Mouse (Mus musculus) 416B (cell line): Measurements from ENCODE around the gene Sh3bp2.

Experiments
- DNase-seq: peaks from one replicate; pipeline ENCODE4 v3.0.0; 2011; ENCODE audit warnings: low read depth

The Sh3bp2 gene

GRCm38 (mm10) chr5:34525663-34526476, at the start of gene Sh3bp2:
Gene Sh3bp2 (plus strand): TSS chr5:34525838.
- peak; percentile 90 for DNase-seq

- DNase-seq: peak; percentile 35
Measured at GRCm38 (mm10) chr5:34480926-34481325, 44.7 kb upstream of the Sh3bp2 start.

- no peak for DNase-seq
Measured at GRCm38 (mm10) chr5:34485731-34486130, 39.9 kb upstream of the Sh3bp2 start.

GRCm38 (mm10) chr5:34487320-34488090, 38.1 kb upstream of the Sh3bp2 start:
- no peak for DNase-seq

- DNase-seq: no peak
Measured at GRCm38 (mm10) chr5:34488741-34489417, 36.8 kb upstream of the Sh3bp2 start.

GRCm38 (mm10) chr5:34489418-34489787, 36.2 kb upstream of the Sh3bp2 start:
- DNase-seq: no peak

- no peak for DNase-seq
Measured at GRCm38 (mm10) chr5:34496745-34497144, 28.9 kb upstream of the Sh3bp2 start.

GRCm38 (mm10) chr5:34500886-34501285, 24.8 kb upstream of the Sh3bp2 start:
- DNase-seq: peak; percentile 36

GRCm38 (mm10) chr5:34501588-34501987, 24.1 kb upstream of the Sh3bp2 start:
- no peak for DNase-seq

- DNase-seq: no peak
Measured at GRCm38 (mm10) chr5:34502411-34502810, 23.2 kb upstream of the Sh3bp2 start.

- no peak for DNase-seq
Measured at GRCm38 (mm10) chr5:34502821-34503220, 22.8 kb upstream of the Sh3bp2 start.

GRCm38 (mm10) chr5:34512486-34512885, 13.2 kb upstream of the Sh3bp2 start:
- DNase-seq: no peak

- DNase-seq: peak; percentile 96
Measured at GRCm38 (mm10) chr5:34513466-34514217, 12.0 kb upstream of the Sh3bp2 start, which contains the start of gene Tnip2. Gene Tnip2 (minus strand): TSS chr5:34513991.

- no peak for DNase-seq
Measured at GRCm38 (mm10) chr5:34514218-34514566, 11.4 kb upstream of the Sh3bp2 start.

- DNase-seq: no peak
Measured at GRCm38 (mm10) chr5:34515096-34515495, 10.5 kb upstream of the Sh3bp2 start.

- DNase-seq: peak; percentile 88
Measured at GRCm38 (mm10) chr5:34517913-34518312, 7.7 kb upstream of the Sh3bp2 start.

GRCm38 (mm10) chr5:34519389-34519910, 6.2 kb upstream of the Sh3bp2 start:
- DNase-seq: no peak

- DNase-seq: peak; percentile 60
Measured at GRCm38 (mm10) chr5:34520458-34521209, 5.0 kb upstream of the Sh3bp2 start.

- DNase-seq: no peak
Measured at GRCm38 (mm10) chr5:34521337-34521736, 4.3 kb upstream of the Sh3bp2 start.

- peak; percentile 70 for DNase-seq
Measured at GRCm38 (mm10) chr5:34523958-34524485, 1.6 kb upstream of the Sh3bp2 start.

GRCm38 (mm10) chr5:34524511-34524910, 1.1 kb upstream of the Sh3bp2 start:
- DNase-seq: no peak
